Mouse (Mus musculus) thymus, postnatal 14 days (tissue): ENCODE results near the gene Elp1.

Source experiments
- DNase-seq: peaks from one replicate; pipeline ENCODE4 v3.0.0; 2021

The Elp1 gene

DNA sequence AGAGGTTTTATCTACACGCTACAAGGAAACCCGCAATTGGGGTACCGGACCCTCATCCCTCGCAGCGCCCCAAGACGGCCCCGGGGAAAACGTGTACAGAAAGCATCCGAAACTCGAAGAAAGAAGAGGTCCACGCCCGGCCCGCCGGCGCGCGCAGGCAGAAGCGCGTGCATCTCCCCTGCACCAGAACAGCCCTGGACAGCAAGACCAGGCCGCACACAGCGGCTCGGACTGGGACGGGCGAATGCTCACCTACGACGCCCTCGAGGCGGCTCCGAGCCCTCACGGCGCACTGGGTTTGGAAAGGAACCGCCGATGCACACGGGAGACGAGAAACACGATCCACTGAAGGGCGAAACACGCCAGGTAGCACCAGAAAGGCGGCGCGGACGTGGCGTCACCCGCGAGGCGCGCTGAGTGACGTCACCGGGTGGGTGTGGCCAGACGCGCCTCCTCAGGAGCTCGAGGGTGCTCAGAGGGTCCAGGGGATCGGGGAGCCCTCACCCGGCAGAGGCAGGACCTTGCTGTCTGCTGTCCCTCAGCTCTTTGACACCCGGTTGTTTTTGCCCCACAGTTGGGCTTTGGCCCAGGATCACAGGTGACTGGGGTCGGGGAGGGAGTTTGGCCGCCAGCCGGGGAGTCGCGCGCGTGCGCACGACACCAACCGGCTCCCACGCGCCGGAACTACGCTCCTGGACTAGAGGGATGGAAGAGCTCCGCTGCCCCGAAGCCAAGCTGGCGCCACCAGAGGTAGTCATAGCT, at the start of gene Elp1, which contains the start of gene Fam206a:
Elp1 (minus strand) TSS at position 425 of the 762 bp plus-strand sequence.
Fam206a (plus strand) TSS at position 439 of the 762 bp plus-strand sequence.
- DNase-seq, result peak; percentile 97

DNA sequence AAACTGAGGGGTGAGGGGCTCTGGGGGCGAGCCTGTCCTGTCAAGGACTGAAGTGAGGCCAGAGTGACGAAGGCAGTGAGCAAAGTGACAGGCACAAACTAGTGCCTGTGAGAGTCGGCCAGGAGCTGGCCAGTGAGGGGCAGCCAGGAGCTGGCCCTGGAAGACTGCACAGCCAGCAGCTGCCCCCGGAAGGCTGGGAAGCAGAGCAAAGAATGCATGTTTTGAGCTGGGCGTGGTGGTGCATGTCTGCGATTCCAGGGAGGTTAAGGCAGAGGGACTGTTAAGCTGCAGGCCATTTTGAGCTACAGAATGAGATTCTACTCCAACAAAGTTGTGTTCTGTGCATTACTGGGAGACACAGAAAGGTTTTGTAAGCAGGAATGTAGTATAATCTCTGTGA, 48.6 kb upstream of the Elp1 start:
- no peak for DNase-seq

DNA sequence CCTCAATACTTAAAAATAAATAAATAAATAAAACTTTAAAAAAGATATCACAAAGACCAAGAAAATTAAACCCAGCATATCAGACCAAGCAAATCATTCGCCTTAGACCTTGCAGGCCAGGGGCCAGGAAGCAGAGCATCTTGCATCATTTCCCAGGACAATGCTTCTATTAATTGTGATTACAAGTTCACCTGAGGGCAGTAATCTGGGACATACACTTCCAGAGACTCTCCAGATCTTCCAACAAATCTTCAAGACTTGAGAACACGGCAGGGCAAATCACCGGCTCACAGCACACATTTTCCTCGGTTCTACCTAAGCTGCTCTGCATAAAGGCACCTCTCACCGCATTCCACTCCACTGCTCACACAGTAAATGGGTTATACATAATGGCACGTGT, 45.9 kb upstream of the Elp1 start:
- no peak for DNase-seq

- DNase-seq, result no peak
These were observed 45.3 kb upstream of the Elp1 start for GRCm38 (mm10) chr4:56847400-56847799.

DNA sequence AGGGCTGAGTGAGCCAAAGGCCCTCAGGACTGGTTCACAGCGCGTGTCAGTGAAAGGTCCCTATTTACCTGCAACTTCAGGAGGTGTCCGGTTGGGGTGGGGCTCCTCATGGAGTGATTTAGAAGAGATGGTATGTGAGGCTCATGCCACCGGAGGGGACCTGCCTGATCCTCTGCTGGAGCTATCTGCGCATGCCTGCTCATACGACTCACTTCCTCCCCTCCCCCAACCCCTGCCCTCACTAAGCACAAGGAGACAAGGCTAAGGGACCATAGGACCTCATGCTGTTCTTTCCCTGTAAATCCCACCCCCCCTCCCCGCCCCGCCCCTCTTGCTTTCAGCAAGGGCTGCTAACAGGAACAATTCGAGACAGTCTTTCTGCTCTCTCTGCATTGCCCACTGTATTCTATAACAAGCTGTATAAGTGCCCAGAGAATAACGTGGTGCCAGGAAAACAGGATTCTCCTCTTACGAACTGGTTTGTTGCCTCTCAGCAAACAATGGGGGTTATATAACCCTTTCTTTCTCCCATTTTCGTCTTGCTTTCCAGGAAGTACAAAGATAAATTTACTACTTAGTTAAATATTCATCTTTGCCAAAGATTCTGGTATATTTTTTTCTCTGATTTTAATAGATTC, 43.9 kb upstream of the Elp1 start:
- DNase-seq, result no peak

DNA sequence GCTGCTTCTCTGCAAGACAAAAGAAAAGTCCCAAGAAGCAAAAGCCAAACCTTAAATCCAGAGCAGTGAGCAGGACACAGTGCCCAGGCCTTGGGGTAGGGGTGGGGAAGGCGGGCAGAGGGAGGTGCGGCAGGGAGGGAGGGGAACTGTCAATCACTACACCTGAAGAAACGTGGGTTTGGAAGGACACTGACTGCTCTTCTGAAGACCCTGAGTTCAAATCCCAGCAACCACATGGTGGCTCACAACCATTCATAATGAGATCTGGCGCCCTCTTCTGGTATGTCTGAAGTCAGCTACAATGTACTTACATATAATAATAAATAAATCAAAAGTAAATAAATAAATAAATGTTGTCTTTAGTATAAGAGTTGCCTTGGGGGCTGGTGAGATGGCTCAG, 42.8 kb upstream of the Elp1 start:
- no peak for DNase-seq

DNA sequence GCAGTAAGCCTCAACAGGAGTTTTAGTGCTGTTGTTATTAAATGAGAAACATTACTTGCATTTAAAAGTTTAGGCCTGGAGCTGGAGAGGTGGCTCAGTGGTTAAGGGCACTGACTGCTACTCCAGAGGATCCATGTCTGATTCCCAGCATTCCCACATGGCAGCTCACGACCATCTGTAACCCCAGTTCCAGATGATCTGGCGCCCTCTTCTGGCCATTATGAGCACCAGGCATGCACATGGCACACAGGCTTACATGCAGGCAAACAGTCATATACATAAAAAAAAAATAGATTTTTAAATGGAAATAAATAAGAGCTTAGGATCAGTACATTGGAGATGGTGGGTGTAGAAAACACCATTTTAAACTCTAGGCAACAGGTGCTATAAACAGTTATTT, 41.8 kb upstream of the Elp1 start:
- no peak for DNase-seq

- DNase-seq, result no peak
These were observed 40.4 kb upstream of the Elp1 start for GRCm38 (mm10) chr4:56842501-56842900.

- no peak for DNase-seq
These were observed 38.2 kb upstream of the Elp1 start for GRCm38 (mm10) chr4:56840297-56840696.

DNA sequence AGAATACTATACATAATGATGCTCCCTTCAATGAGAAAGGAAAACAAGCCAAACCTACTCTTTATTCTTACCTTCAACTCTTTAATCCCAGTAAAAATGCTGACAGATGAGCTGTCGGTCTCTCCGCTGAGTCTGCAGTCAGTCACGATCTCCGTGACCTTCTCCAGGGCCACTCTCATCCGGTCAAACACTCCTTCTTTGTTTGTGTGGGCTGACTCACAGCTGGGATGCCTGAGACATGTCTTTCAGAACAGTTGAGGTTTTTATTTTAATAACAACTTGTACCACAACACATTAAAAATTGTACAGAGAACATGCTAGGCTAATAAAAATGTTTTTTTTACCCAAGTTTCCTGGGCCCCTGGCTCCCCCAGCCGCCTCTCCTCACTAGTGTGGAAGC, 35.5 kb upstream of the Elp1 start:
- DNase-seq, result no peak

GRCm38 (mm10) chr4:56831998-56832397, 29.9 kb upstream of the Elp1 start:
- DNase-seq, result no peak

DNA sequence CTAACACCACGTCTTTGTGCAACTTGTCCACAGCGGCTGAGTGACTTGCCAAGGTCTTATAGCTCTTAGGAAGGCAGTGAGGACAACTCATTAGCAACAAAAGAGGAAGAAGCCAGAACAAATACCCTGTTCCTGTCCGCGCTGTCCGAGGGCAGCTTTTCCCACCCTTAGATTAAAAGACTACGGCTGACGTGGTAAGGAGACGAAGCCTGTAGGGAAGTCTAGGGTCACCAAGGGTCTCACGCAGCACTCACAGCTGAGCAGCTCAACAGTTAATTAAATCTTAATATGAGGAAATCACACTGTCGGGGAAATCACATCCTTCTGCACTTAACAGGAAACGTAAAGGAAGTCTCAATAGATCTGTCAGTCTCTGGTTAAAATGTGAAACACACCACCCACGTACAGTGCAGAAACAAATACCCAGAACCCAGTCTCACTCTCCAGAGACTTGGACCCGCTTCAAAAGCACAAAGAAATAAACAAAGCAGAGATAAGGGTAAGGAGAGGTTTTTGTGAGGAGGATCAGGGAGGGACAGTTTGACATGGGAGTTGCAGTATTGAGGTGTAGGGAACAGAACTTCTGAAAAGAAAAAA, 29.0 kb upstream of the Elp1 start:
- no peak for DNase-seq

DNA sequence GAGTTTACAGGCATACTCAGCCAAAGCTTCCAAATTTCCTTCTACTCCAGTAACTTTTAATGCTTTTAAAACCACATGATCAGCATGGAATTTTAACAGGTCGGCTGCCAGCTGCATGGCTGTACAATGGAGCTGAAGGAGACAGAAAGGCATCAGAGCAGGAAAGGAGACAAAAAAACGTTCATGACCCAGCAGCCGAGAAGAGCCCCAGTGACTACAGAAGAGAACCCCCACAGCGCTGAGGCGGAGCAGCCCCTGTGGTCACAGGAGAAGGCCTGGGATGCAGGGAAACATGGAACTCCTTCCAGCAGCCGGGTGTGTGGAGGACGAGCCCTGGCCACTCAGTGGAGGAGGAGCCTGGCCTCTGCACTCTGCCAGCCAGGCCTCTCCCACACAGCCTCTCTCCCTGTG, 27.4 kb upstream of the Elp1 start:
- no peak for DNase-seq

DNA sequence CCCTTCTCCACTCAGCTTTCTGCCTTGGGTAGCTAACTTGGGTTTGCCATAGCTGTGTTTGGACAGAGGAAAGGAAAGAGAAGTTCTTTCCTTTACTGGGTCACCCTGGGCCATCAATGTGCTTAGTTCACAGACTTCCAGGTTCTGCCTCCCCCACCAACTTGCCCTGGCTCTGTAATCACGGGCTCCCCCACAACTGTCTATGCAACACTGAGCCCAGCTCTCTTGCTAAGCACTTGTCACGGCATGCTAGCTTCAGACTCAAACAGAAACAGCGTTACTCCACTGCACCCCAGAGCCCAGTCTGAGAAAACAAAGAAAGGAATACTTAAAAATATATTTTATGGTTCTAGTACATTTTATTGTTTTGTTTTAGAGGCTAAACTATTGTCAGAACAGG, 26.8 kb upstream of the Elp1 start:
- no peak for DNase-seq

- no peak for DNase-seq
These were observed 22.1 kb upstream of the Elp1 start for GRCm38 (mm10) chr4:56824231-56824630.

- no peak for DNase-seq
These were observed 18.0 kb upstream of the Elp1 start for GRCm38 (mm10) chr4:56820017-56820550.

GRCm38 (mm10) chr4:56815131-56815530, 13.0 kb upstream of the Elp1 start:
- DNase-seq, result no peak

DNA sequence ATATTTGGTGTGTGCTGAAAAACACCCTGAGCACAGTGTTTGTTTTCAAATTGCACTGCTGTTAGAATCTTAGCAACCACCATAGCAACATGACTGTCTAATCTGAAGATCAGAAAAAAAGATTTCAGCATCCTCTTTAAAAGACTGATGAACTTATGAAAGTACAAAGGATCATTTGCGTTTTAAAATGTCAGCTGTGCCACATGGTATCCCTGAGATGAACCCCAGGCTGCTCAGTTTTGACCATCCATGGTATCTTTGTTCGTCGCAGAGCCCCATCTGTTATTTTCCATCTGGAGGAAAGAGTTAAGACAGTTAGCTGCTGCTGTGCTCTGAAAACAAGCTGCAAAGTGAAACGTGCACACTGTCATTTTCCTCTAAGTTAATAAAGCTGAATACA, 10.0 kb upstream of the Elp1 start:
- no peak for DNase-seq

GRCm38 (mm10) chr4:56811642-56812041, 9.5 kb upstream of the Elp1 start:
- DNase-seq, result no peak

- no peak for DNase-seq
These were observed 6.9 kb upstream of the Elp1 start for GRCm38 (mm10) chr4:56809050-56809449.

GRCm38 (mm10) chr4:56802669-56803150, 579 bp upstream of the Elp1 start:
- no peak for DNase-seq

DNA sequence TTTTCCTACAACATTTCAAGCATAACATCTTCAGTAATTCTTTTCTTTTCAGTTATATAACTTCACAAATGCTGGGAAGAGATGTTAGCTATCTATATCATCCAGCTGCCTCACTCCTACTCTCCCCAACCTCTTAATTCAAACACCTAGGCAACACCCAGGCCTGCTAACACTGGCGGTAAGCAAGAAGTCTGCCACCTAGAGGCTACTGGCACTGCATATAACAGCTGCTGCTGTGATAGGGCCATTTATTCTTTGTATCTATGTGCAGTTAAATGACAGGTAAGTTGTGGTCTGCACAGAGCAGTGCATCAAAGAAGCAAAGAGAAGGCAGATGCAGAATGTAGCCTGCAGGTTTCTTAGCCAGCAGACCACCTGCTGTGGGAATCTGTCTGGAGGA, 10.8 kb downstream of the Elp1 start:
- peak; percentile 13 for DNase-seq

DNA sequence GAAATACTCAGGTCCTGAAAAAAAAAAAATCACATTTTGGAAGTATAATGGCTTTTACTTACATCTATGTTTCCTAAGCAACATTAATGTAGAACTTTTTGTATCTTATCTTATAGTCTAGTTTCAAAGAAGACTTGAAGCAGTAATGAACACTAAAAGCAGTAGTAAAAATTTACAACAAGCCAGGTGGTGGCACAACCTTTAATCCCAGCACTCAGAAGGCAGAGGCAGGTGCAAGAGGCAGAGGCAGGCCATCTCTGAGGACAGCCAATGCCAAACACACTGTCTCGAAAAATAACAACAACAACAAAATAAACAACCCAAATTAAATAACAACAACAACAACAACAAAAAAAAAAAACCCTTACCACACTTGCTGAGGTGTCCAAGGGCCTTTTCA, 31.1 kb downstream of the Elp1 start:
- no peak for DNase-seq

- DNase-seq, result no peak
These were observed 33.2 kb downstream of the Elp1 start for GRCm38 (mm10) chr4:56768913-56769312.
